Mouse (Mus musculus) ES-Bruce4 (cell line): Measurements from ENCODE around the gene Corin. TPM values are rescaled to one million over a fixed set of nuclear protein-coding genes. Genes with fewer than 3 reads are reported as not detected.

Experiments used
- H3K27ac ChIP-seq: 2 replicates; pipeline ENCODE4 v1.5.1; 2012; ENCODE audit warnings: low read length, inconsistent platforms; ENCODE audit not compliant: insufficient read depth
- H3K27me3 ChIP-seq: 2 replicates; pipeline ENCODE4 v1.6.1; 2012; ENCODE audit warnings: mild to moderate bottlenecking, low read length, inconsistent platforms; ENCODE audit not compliant: control insufficient read depth, poor library complexity, insufficient read depth, severe bottlenecking
- H3K36me3 ChIP-seq: 2 replicates; pipeline ENCODE4 v1.6.1; 2012; ENCODE audit warnings: inconsistent platforms, mild to moderate bottlenecking, low read length, moderate library complexity; ENCODE audit not compliant: control insufficient read depth, poor library complexity, insufficient read depth, severe bottlenecking
- H3K4me1 ChIP-seq: one replicate; pipeline ENCODE4 v1.8.1; 2011; ENCODE audit warnings: low read length; ENCODE audit not compliant: control insufficient read depth, insufficient read depth
- H3K4me3 ChIP-seq: 2 replicates; pipeline ENCODE4 v1.5.1; 2011; ENCODE audit warnings: low read depth, mild to moderate bottlenecking, low read length
- H3K9ac ChIP-seq: 2 replicates; pipeline ENCODE4 v1.6.1; 2012; ENCODE audit warnings: low read depth, mild to moderate bottlenecking, inconsistent platforms; ENCODE audit not compliant: poor library complexity, severe bottlenecking
- H3K9me3 ChIP-seq: replicated peaks from 2 replicates; pipeline ENCODE4 v1.6.1; 2012; ENCODE audit warnings: mild to moderate bottlenecking, low read length, inconsistent platforms; ENCODE audit not compliant: control insufficient read depth, poor library complexity, insufficient read depth, severe bottlenecking
- CTCF ChIP-seq: IDR thresholded peaks from one replicate; pipeline ENCODE4 v1.8.1; 2011; ENCODE audit warnings: low read depth, low read length
- EP300 ChIP-seq: IDR thresholded peaks from 2 replicates; pipeline ENCODE4 v1.6.1; 2011; ENCODE audit warnings: low read depth, low read length; ENCODE audit not compliant: insufficient read depth
- POLR2A ChIP-seq: IDR thresholded peaks from one replicate; pipeline ENCODE4 v1.8.1; 2011; ENCODE audit warnings: low read length; ENCODE audit not compliant: insufficient read depth
- polyA plus RNA-seq: library from polyadenylated mRNA; stranded (reverse); fragments of >200 nt; gene quantifications from 2 replicates; pipeline ENCODE4 v1.2.4, GENCODE M21; 2011; ENCODE audit warnings: low read depth; ENCODE audit not compliant: missing spikeins, insufficient read depth, insufficient read length

Gene Corin
- polyA plus RNA-seq, 1 experiment = 0.63 TPM

- Histone ChIP-seq H3K4me3 (no peak overlapping the region), H3K36me3 (no peaks in the 10 kb centered on the region), H3K9ac (no peak overlapping the region), H3K27me3 (peaks cover 5% of the 10 kb centered on the region; the same call in 1 of the 2 replicates), H3K27ac (no peak overlapping the region), H3K4me1 (no peaks in the 10 kb centered on the region), H3K9me3 (no peaks in the 10 kb centered on the region)
- TF ChIP-seq EP300 (no peak), POLR2A (no peak), CTCF (no peak)
Observed at GRCm38 (mm10) chr5:72501763-72502162, 2.5 kb downstream of the Corin start.

GRCm38 (mm10) chr5:72498271-72498670, 6.0 kb downstream of the Corin start:
- H3K4me3 ChIP-seq = no peak overlapping the region
- no peaks in the 10 kb centered on the region for H3K36me3 ChIP-seq
- H3K27me3 ChIP-seq = no peaks in the 10 kb centered on the region; the same call in 1 of the 2 replicates
- H3K4me1 ChIP-seq = no peaks in the 10 kb centered on the region
- H3K9me3 ChIP-seq = no peaks in the 10 kb centered on the region
- TF ChIP-seq POLR2A (no peak), CTCF (no peak), EP300 (no peak)
- no peak overlapping the region for H3K27ac ChIP-seq
- no peak overlapping the region for H3K9ac ChIP-seq

GRCm38 (mm10) chr5:72496756-72497155, 7.5 kb downstream of the Corin start:
- H3K27ac ChIP-seq = no peak overlapping the region
- H3K4me1 ChIP-seq = no peaks in the 10 kb centered on the region
- no peaks in the 10 kb centered on the region for H3K9me3 ChIP-seq
- no peak for TF ChIP-seq POLR2A
- no peak for TF ChIP-seq CTCF
- TF ChIP-seq EP300 = no peak
- no peaks in the 10 kb centered on the region for H3K36me3 ChIP-seq
- no peak overlapping the region for H3K4me3 ChIP-seq
- no peak overlapping the region for H3K9ac ChIP-seq
- H3K27me3 ChIP-seq = no peaks in the 10 kb centered on the region; the same call in 1 of the 2 replicates

GRCm38 (mm10) chr5:72493906-72494305, 10.4 kb downstream of the Corin start:
- no peaks in the 10 kb centered on the region for H3K4me1 ChIP-seq
- no peak overlapping the region for H3K27ac ChIP-seq
- H3K9me3 ChIP-seq = no peaks in the 10 kb centered on the region; the same call in 1 of the 2 replicates
- TF ChIP-seq POLR2A (no peak), CTCF (no peak), EP300 (no peak)
- H3K9ac ChIP-seq = no peak overlapping the region
- no peak overlapping the region for H3K4me3 ChIP-seq
- H3K36me3 ChIP-seq = no peaks in the 10 kb centered on the region
- no peaks in the 10 kb centered on the region for H3K27me3 ChIP-seq

- no peaks in the 10 kb centered on the region for H3K27me3 ChIP-seq
- no peak for TF ChIP-seq POLR2A
- H3K9ac ChIP-seq = no peak overlapping the region
- H3K36me3 ChIP-seq = no peaks in the 10 kb centered on the region
- H3K4me3 ChIP-seq = no peak overlapping the region
- H3K9me3 ChIP-seq = no peaks in the 10 kb centered on the region; the same call in 1 of the 2 replicates
- H3K4me1 ChIP-seq = no peaks in the 10 kb centered on the region
- H3K27ac ChIP-seq = no peak overlapping the region
Observed at GRCm38 (mm10) chr5:72491232-72491631, 13.0 kb downstream of the Corin start.

GRCm38 (mm10) chr5:72480456-72480855, 23.8 kb downstream of the Corin start:
- Histone ChIP-seq H3K9ac (no peak overlapping the region), H3K27ac (no peak overlapping the region), H3K36me3 (no peaks in the 10 kb centered on the region), H3K4me3 (no peak overlapping the region), H3K4me1 (no peaks in the 10 kb centered on the region), H3K9me3 (no peaks in the 10 kb centered on the region; the same call in 1 of the 2 replicates), H3K27me3 (no peaks in the 10 kb centered on the region)
- no peak for TF ChIP-seq POLR2A
- no peak for TF ChIP-seq CTCF
- TF ChIP-seq EP300 = no peak
